Mouse (Mus musculus): ENCODE measurements around the gene Tnrc18. TPM values are rescaled to one million over a fixed set of nuclear protein-coding genes. Genes with fewer than 3 reads are reported as not detected.
A peak's percentile ranks its signal among the peaks of the same experiment; 100 is the strongest.

Tnrc18 gene
- polyA plus RNA-seq, 1 experiment from 2014 or later: 41.1 TPM

DNA sequence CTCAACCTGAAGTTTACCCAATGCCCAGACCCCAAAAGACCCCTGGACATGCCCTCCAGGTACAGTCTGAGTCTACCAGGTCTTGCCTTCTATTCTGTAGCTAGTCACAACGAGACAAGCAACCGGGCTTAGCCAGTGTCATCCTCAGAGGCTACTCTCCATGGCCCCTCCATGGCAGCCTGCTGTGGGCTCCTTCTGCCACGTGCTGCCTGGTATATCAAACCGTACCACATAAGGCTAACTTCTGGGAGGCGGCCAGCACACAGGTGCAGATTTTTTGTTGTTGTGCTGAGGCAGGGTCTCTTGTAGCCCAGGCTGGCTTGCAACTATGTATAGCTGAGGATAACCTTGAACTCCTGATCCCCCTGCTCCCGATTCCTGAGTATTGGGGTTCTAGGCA, 101.4 kb downstream of the Tnrc18 start:
- Histone ChIP-seq H3K9me3 (ENCODE audit: control insufficient read depth, low read length) (0 out of 2 replicates have a peak, but pooled peaks cover 3% of the 10 kb centered on the region), H3K4me3 (ENCODE audit: low read length) (no peak overlapping the region), H3K36me3 (ENCODE audit: control insufficient read depth, insufficient read depth, low read length) (no peaks in the 10 kb centered on the region), H3K27me3 (ENCODE audit: control insufficient read depth, insufficient read depth, low read length) (no peaks in the 10 kb centered on the region; the same call in 1 of the 2 replicates), H3K4me2 (replicated peaks; ENCODE audit: low read depth, low read length) (no peak overlapping the region), H3K9ac (ENCODE audit: low read depth, low read length) (no peak overlapping the region), H3K27ac (ENCODE audit: low read depth, low read length) (no peak overlapping the region), H3K4me1 (ENCODE audit: control insufficient read depth, insufficient read depth, low read length) (no peaks in the 10 kb centered on the region)
- no peak for ATAC-seq (ENCODE audit: low FRiP score, low TSS enrichment)
- WGBS: 91% methylated on average over 6 of the region's 6 CpGs

DNA sequence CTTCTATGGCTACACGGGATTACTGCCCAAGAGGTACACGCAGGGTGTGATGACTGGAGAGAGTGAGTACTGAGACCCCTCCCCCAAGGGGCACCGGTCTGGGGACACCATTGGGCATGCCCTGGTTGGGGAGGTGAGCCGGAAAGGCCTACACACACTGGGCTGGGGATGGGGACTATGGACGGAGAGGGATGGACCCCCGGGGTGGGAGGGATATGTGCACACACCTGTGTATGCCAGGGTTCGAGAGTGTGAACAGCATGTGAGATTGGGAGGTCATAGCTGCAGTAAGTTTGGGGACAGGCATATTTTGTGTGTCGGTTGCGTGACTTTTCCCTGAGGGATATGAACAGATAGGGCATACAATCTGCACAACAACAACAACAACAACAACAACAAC, 102.4 kb downstream of the Tnrc18 start:
- H3K27ac ChIP-seq (ENCODE audit: low read depth, low read length): no peak overlapping the region
- 75% methylated on average over 9 of the region's 9 CpGs for whole genome bisulfite sequencing
- no peak for ATAC-seq (ENCODE audit: low FRiP score, low TSS enrichment)
- H3K9ac ChIP-seq (ENCODE audit: low read depth, low read length): no peak overlapping the region
- H3K9me3 ChIP-seq (ENCODE audit: control insufficient read depth, low read length): 0 out of 2 replicates have a peak, but pooled peaks cover 3% of the 10 kb centered on the region
- no peaks in the 10 kb centered on the region for H3K4me1 ChIP-seq (ENCODE audit: control insufficient read depth, insufficient read depth, low read length)
- no peak overlapping the region for H3K4me3 ChIP-seq (ENCODE audit: low read length)
- no peaks in the 10 kb centered on the region for H3K36me3 ChIP-seq (ENCODE audit: control insufficient read depth, insufficient read depth, low read length)
- no peaks in the 10 kb centered on the region; the same call in 1 of the 2 replicates for H3K27me3 ChIP-seq (ENCODE audit: control insufficient read depth, insufficient read depth, low read length)
- H3K4me2 ChIP-seq (replicated peaks; ENCODE audit: low read depth, low read length): no peak overlapping the region

- Histone ChIP-seq H3K9me3 (ENCODE audit: control insufficient read depth, low read length) (0 out of 2 replicates have a peak, but pooled peaks cover 3% of the 10 kb centered on the region), H3K36me3 (ENCODE audit: control insufficient read depth, insufficient read depth, low read length) (no peaks in the 10 kb centered on the region), H3K4me3 (ENCODE audit: low read length) (no peak overlapping the region), H3K27me3 (ENCODE audit: control insufficient read depth, insufficient read depth, low read length) (no peaks in the 10 kb centered on the region; the same call in 1 of the 2 replicates), H3K4me2 (replicated peaks; ENCODE audit: low read depth, low read length) (no peak overlapping the region), H3K27ac (ENCODE audit: low read depth, low read length) (no peak overlapping the region), H3K4me1 (ENCODE audit: control insufficient read depth, insufficient read depth, low read length) (no peaks in the 10 kb centered on the region), H3K9ac (ENCODE audit: low read depth, low read length) (no peak overlapping the region)
- no peak for ATAC-seq (ENCODE audit: low FRiP score, low TSS enrichment)
- 90% methylated on average over 10 of the region's 10 CpGs for WGBS
Observed at GRCm38 (mm10) chr5:142713966-142714365, 103.5 kb downstream of the Tnrc18 start.

DNA sequence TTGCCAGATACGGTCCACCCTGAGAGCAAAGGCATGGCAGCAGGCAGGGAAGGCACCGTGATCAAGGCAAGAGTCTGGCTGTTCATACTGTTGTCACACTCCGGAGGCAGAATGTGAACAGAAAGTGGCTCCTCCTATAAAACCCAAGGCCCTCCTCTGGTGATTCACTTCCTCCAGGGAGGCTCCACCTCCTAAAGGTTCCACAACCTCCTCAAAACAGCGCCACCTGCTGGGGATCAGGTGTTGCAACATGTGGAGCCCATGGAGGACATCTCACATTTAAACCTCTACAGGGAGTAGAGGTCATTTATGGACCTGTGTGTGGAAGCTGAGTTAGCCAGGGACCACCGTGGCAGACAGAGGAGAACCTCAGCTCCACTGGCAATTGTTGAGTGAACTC, 105.1 kb downstream of the Tnrc18 start:
- 86% methylated on average over 5 of the region's 5 CpGs for WGBS
- H3K36me3 ChIP-seq (ENCODE audit: control insufficient read depth, insufficient read depth, low read length): no peaks in the 10 kb centered on the region
- H3K9me3 ChIP-seq (ENCODE audit: control insufficient read depth, low read length): 0 out of 2 replicates have a peak, but pooled peaks cover 3% of the 10 kb centered on the region
- H3K4me1 ChIP-seq (ENCODE audit: control insufficient read depth, insufficient read depth, low read length): no peaks in the 10 kb centered on the region
- H3K27ac ChIP-seq (ENCODE audit: low read depth, low read length): no peak overlapping the region
- no peak for ATAC-seq (ENCODE audit: low FRiP score, low TSS enrichment)
- H3K4me3 ChIP-seq (ENCODE audit: low read length): no peak overlapping the region
- H3K27me3 ChIP-seq (ENCODE audit: control insufficient read depth, insufficient read depth, low read length): no peaks in the 10 kb centered on the region; the same call in 1 of the 2 replicates
- H3K4me2 ChIP-seq (replicated peaks; ENCODE audit: low read depth, low read length): no peak overlapping the region
- no peak overlapping the region for H3K9ac ChIP-seq (ENCODE audit: low read depth, low read length)

DNA sequence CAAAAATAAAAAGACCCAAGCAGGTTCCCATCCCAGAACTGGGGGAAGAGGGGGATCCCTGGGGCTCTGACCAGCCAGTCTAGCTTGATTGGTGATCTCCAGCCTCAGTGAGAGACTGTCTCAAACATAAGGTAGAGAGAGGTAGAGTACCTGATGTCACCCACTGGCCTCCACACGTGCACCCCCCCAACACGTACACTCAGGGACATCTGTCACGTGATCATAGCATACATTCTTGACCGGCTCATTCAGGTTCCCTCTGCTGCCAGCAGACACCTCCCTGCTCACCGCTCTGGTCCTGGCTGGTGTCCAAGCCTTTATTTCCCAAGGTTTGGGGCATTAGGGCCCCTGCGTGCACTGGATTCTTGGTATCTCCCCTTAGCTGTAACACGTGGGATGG, 108.0 kb downstream of the Tnrc18 start:
- Histone ChIP-seq H3K36me3 (ENCODE audit: control insufficient read depth, insufficient read depth, low read length) (no peaks in the 10 kb centered on the region), H3K4me2 (replicated peaks; ENCODE audit: low read depth, low read length) (no peak overlapping the region), H3K4me1 (ENCODE audit: control insufficient read depth, insufficient read depth, low read length) (no peaks in the 10 kb centered on the region), H3K4me3 (ENCODE audit: low read length) (no peak overlapping the region), H3K9me3 (ENCODE audit: control insufficient read depth, low read length) (0 out of 2 replicates have a peak, but pooled peaks cover 3% of the 10 kb centered on the region), H3K9ac (ENCODE audit: low read depth, low read length) (no peak overlapping the region), H3K27me3 (ENCODE audit: control insufficient read depth, insufficient read depth, low read length) (no peaks in the 10 kb centered on the region), H3K27ac (ENCODE audit: low read depth, low read length) (no peak overlapping the region)
- WGBS: 85% methylated on average over 7 of the region's 7 CpGs
- ATAC-seq (ENCODE audit: low FRiP score, low TSS enrichment): no peak

GRCm38 (mm10) chr5:142707709-142708108, 109.8 kb downstream of the Tnrc18 start:
- H3K27me3 ChIP-seq (ENCODE audit: control insufficient read depth, insufficient read depth, low read length): 0 out of 2 replicates have a peak, but pooled peaks cover under 1% of the 10 kb centered on the region
- WGBS: 87% methylated on average over 5 of the region's 5 CpGs
- H3K27ac ChIP-seq (ENCODE audit: low read depth, low read length): no peak overlapping the region
- H3K4me3 ChIP-seq (ENCODE audit: low read length): no peak overlapping the region
- 0 out of 2 replicates have a peak, but pooled peaks cover 2% of the 10 kb centered on the region for H3K4me1 ChIP-seq (ENCODE audit: control insufficient read depth, insufficient read depth, low read length)
- no peak for ATAC-seq (ENCODE audit: low FRiP score, low TSS enrichment)
- H3K36me3 ChIP-seq (ENCODE audit: control insufficient read depth, insufficient read depth, low read length): no peaks in the 10 kb centered on the region
- 0 out of 2 replicates have a peak, but pooled peaks cover 3% of the 10 kb centered on the region for H3K9me3 ChIP-seq (ENCODE audit: control insufficient read depth, low read length)
- H3K9ac ChIP-seq (ENCODE audit: low read depth, low read length): no peak overlapping the region
- no peak overlapping the region for H3K4me2 ChIP-seq (replicated peaks; ENCODE audit: low read depth, low read length)

DNA sequence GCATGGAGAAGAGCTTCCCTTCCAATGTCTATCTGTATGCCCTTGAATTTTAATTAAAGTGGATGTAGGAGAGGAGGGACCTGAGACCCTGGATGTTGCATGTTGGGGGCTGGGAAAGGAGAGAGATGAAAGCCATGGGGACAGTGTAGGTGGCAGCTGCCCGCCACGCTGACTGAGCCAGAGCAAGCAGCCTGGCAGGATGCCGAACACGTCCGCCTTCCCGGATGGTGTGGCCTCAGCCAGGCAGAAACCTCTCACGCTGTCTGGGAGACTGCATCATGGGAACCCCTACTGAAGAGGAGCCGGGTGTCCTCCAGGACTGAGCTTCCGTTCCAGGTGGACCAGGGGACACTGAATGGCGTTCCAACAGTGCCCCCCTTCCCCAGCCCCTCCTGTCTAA, 113.9 kb downstream of the Tnrc18 start:
- Histone ChIP-seq H3K9ac (ENCODE audit: low read depth, low read length) (no peak overlapping the region), H3K9me3 (ENCODE audit: control insufficient read depth, low read length) (no peaks in the 10 kb centered on the region), H3K36me3 (ENCODE audit: control insufficient read depth, insufficient read depth, low read length) (no peaks in the 10 kb centered on the region), H3K4me3 (ENCODE audit: low read length) (no peak overlapping the region), H3K27me3 (ENCODE audit: control insufficient read depth, insufficient read depth, low read length) (0 out of 2 replicates have a peak, but pooled peaks cover 16% of the 10 kb centered on the region), H3K4me1 (ENCODE audit: control insufficient read depth, insufficient read depth, low read length) (peaks cover 7% of the 10 kb centered on the region; the same call in 1 of the 2 replicates), H3K4me2 (replicated peaks; ENCODE audit: low read depth, low read length) (no peak overlapping the region), H3K27ac (ENCODE audit: low read depth, low read length) (no peak overlapping the region)
- WGBS: 87% methylated on average over 10 of the region's 10 CpGs
- no peak for ATAC-seq (ENCODE audit: low FRiP score, low TSS enrichment)

- H3K27me3 ChIP-seq (ENCODE audit: control insufficient read depth, insufficient read depth, low read length): 0 out of 2 replicates have a peak, but pooled peaks cover 16% of the 10 kb centered on the region
- peak; percentile 24; the same call in 1 of the 2 replicates for ATAC-seq (ENCODE audit: low FRiP score, low TSS enrichment)
- WGBS: 22% methylated on average over 18 of the region's 18 CpGs
- peaks cover 7% of the 10 kb centered on the region; the same call in 1 of the 2 replicates for H3K4me1 ChIP-seq (ENCODE audit: control insufficient read depth, insufficient read depth, low read length)
- peak overlapping the region; percentile 44 for H3K9ac ChIP-seq (ENCODE audit: low read depth, low read length)
- H3K36me3 ChIP-seq (ENCODE audit: control insufficient read depth, insufficient read depth, low read length): no peaks in the 10 kb centered on the region
- H3K4me3 ChIP-seq (ENCODE audit: low read length): peak overlapping the region; percentile 50
- no peaks in the 10 kb centered on the region for H3K9me3 ChIP-seq (ENCODE audit: control insufficient read depth, low read length)
- H3K4me2 ChIP-seq (replicated peaks; ENCODE audit: low read depth, low read length): peak overlapping the region; percentile 82
- H3K27ac ChIP-seq (ENCODE audit: low read depth, low read length): no peak overlapping the region
Observed at GRCm38 (mm10) chr5:142702511-142703138, 114.8 kb downstream of the Tnrc18 start.

All from kidney, embryonic 14.5 days (tissue).